8 mouse cellular contexts compared by ENCODE assay signal in genomic region chr5:122391786-122392180, GRCm38 (mm10). TPM values are rescaled to one million over a fixed set of nuclear protein-coding genes. Genes with fewer than 3 reads are reported as not detected.
DNase-seq lines count a peak whose midpoint lies in the region; ATAC-seq and TF ChIP-seq lines count a peak whose summit lies in the region.

Arpc3 (plus strand) TSS chr5:122391878.

- H3K27me3 ChIP-seq in MEL (ENCODE audit: control insufficient read depth in 1 of 2, insufficient read depth in 2 of 2, low read length in 2 of 2): no peaks in the 10 kb centered on the region
- H3K27me3 ChIP-seq in cerebellum, adult 2 months (ENCODE audit: control insufficient read depth, insufficient read depth, low read length): no peaks in the 10 kb centered on the region
- no peaks in the 10 kb centered on the region for H3K27me3 ChIP-seq in forebrain, postnatal 0 days (ENCODE audit: insufficient read depth, low read length)
- no peaks in the 10 kb centered on the region for H3K27me3 ChIP-seq in lung, embryonic 15.5 days

- peaks cover 31% of the 10 kb centered on the region for H3K79me2 ChIP-seq in MEL (ENCODE audit: control insufficient read depth, insufficient read depth, low read length, poor library complexity)

- H3K9ac ChIP-seq in MEL (ENCODE audit: control insufficient read depth, low read depth, low read length, poor library complexity, severe bottlenecking): peak within 1 kb of the TSS; percentile 89
- peak within 1 kb of the TSS; percentile 84 for H3K9ac ChIP-seq in forebrain, postnatal 0 days
- H3K9ac ChIP-seq in lung, embryonic 15.5 days: peak within 1 kb of the TSS; percentile 74

- H3K36me3 ChIP-seq in MEL (ENCODE audit: control insufficient read depth in 1 of 2, insufficient read depth in 2 of 2, low read length in 2 of 2): peaks cover 3 to 7% of the 10 kb centered on the region in 2 experiments
- H3K36me3 ChIP-seq in forebrain, postnatal 0 days (ENCODE audit: insufficient read depth): peaks cover 4% of the 10 kb centered on the region; the same call in 1 of the 2 replicates
- H3K36me3 ChIP-seq in lung, embryonic 15.5 days: peaks cover 3% of the 10 kb centered on the region; the same call in 1 of the 2 replicates

- peak; percentile 43 for TF ChIP-seq RAD21 in MEL (IDR thresholded peaks at IDR 0.05; ENCODE audit: low read depth, low read length)

- no peaks in the 10 kb centered on the region for H3K9me3 ChIP-seq in MEL (replicated peaks; ENCODE audit: insufficient read depth, low read length)
- H3K9me3 ChIP-seq in forebrain, postnatal 0 days (ENCODE audit: low read length): no peaks in the 10 kb centered on the region
- H3K9me3 ChIP-seq in lung, embryonic 15.5 days: no peaks in the 10 kb centered on the region

- peak; percentile 76 to 94 (median 90) for TF ChIP-seq CTCF in MEL (IDR thresholded peaks at IDR 0.05 in 2 of 3, conservative IDR thresholded peaks at IDR 0.05 in 1 of 3; ENCODE audit: control insufficient read depth in 1 of 3, insufficient read depth in 1 of 3, low read depth in 2 of 3, low read length in 3 of 3, poor library complexity in 1 of 3, severe bottlenecking in 1 of 3)
- TF ChIP-seq CTCF in cerebellum, adult 2 months (IDR thresholded peaks at IDR 0.05; ENCODE audit: borderline replicate concordance, insufficient read depth, low read depth, low read length): peak; percentile 90
- peak; percentile 91 for TF ChIP-seq CTCF in forebrain, postnatal 0 days (IDR thresholded peaks at IDR 0.05; ENCODE audit: low read depth)

- TF ChIP-seq POLR2A in MEL (IDR thresholded peaks at IDR 0.05; ENCODE audit: control insufficient read depth in 1 of 2, insufficient read depth in 1 of 2, low read depth in 1 of 2, low read length in 2 of 2, poor library complexity in 1 of 2): peak; percentile 27 to 80; a peak in 3 of 4 replicates
- TF ChIP-seq POLR2A in cerebellum, adult 2 months (IDR thresholded peaks at IDR 0.05; ENCODE audit: borderline replicate concordance, insufficient read depth, low read length): peak; percentile 74; the same call in 1 of the 2 replicates

- peak within 1 kb of the TSS; percentile 80 for H3K4me2 ChIP-seq in forebrain, postnatal 0 days (ENCODE audit: low read depth)
- H3K4me2 ChIP-seq in lung, embryonic 15.5 days: peak within 1 kb of the TSS; percentile 75

- under 1% methylated on average over 39 of the region's 39 CpGs for WGBS in cerebellum, adult 2 months
- under 1% methylated on average over 39 of the region's 39 CpGs for WGBS in forebrain, postnatal 0 days
- WGBS in lung, embryonic 15.5 days: under 1% methylated on average over 39 of the region's 39 CpGs

- H3K27ac ChIP-seq in MEL (ENCODE audit: control insufficient read depth, low read depth, low read length): peak within 1 kb of the TSS; percentile 74
- H3K27ac ChIP-seq in cerebellum, adult 2 months (ENCODE audit: insufficient read depth, low read length): no peak within 1 kb of the TSS
- H3K27ac ChIP-seq in forebrain, postnatal 0 days (ENCODE audit: low read depth, low read length): peak within 1 kb of the TSS; percentile 78
- H3K27ac ChIP-seq in lung, embryonic 15.5 days: peak within 1 kb of the TSS; percentile 41; the same call in 1 of the 2 replicates

- peak within 1 kb of the TSS; percentile 80 to 94 for H3K4me3 ChIP-seq in MEL (ENCODE audit: control insufficient read depth in 1 of 2, insufficient read depth in 1 of 2, low read depth in 2 of 2, low read length in 2 of 2)
- peak within 1 kb of the TSS; percentile 94 for H3K4me3 ChIP-seq in cerebellum, adult 2 months (replicated peaks; ENCODE audit: insufficient read depth, low read depth, low read length)
- H3K4me3 ChIP-seq in forebrain, postnatal 0 days (ENCODE audit: low read depth, low read length): peak within 1 kb of the TSS; percentile 85
- H3K4me3 ChIP-seq in lung, embryonic 15.5 days: peak within 1 kb of the TSS; percentile 83

- DNase-seq in MEL (ENCODE audit: low read depth, low spot score): peak; percentile 95
- DNase-seq in cerebellum, adult 2 months: peak; percentile 91 to 94
- peak; percentile 97 for DNase-seq in forebrain, postnatal 0 days
- peak; percentile 95 for DNase-seq in heart, postnatal 4 days
- DNase-seq in layer of hippocampus, adult 8-10 months (ENCODE audit: low spot score in 2 of 2): peak; percentile 81 to 91
- DNase-seq in ovary, adult 18-20 months (ENCODE audit: low spot score): peak; percentile 75
- DNase-seq in thymus, postnatal 0 days (ENCODE audit: low spot score): peak; percentile 95

- peak; percentile 96 for ATAC-seq in forebrain, postnatal 0 days
- ATAC-seq in lung, embryonic 15.5 days (ENCODE audit: borderline replicate concordance, extremely low read depth, low FRiP score, low TSS enrichment): peak; percentile 79

- no peak for TF ChIP-seq EP300 in MEL (IDR thresholded peaks at IDR 0.05; ENCODE audit: low read depth in 1 of 2, low read length in 2 of 2)

- peaks cover 0 to 11% of the 10 kb centered on the region in 2 experiments; a peak in 2 of 4 replicates for H3K4me1 ChIP-seq in MEL (ENCODE audit: control insufficient read depth in 1 of 2, insufficient read depth in 2 of 2, low read length in 2 of 2)
- H3K4me1 ChIP-seq in cerebellum, adult 2 months (ENCODE audit: control insufficient read depth, insufficient read depth, low read length): peaks cover 10% of the 10 kb centered on the region; the same call in 1 of the 2 replicates
- H3K4me1 ChIP-seq in forebrain, postnatal 0 days (ENCODE audit: insufficient read depth): no peaks in the 10 kb centered on the region
- peaks cover 13% of the 10 kb centered on the region for H3K4me1 ChIP-seq in lung, embryonic 15.5 days

TF ChIP-seq in MEL, 35 proteins besides CTCF, POLR2A, EP300 and RAD21 (continues in another document):
- TF ChIP-seq MYC (IDR thresholded peaks at IDR 0.05; ENCODE audit: low read depth, low read length): peak; percentile 95
- TF ChIP-seq UBTF (IDR thresholded peaks at IDR 0.05; ENCODE audit: borderline replicate concordance, insufficient read depth, low read depth, low read length): no peak
- TF ChIP-seq RCOR1 (IDR thresholded peaks at IDR 0.05; ENCODE audit: low read depth, low read length): 0 out of 2 replicates have a peak, but pooled peaks have one; percentile 37
- TF ChIP-seq CHD1 (IDR thresholded peaks at IDR 0.05; ENCODE audit: low read depth, low read length): no peak
- TF ChIP-seq POLR2AphosphoS2 (IDR thresholded peaks at IDR 0.05; ENCODE audit: low read length): peak; percentile 30; the same call in 1 of the 2 replicates
- no peak for TF ChIP-seq CHD2 (IDR thresholded peaks at IDR 0.05; ENCODE audit: low read length)
- TF ChIP-seq ZNF384 (IDR thresholded peaks at IDR 0.05; ENCODE audit: low read depth, low read length): no peak
- TF ChIP-seq JUND (IDR thresholded peaks at IDR 0.05; ENCODE audit: low read depth, low read length): no peak
- peak; percentile 93 for TF ChIP-seq ELF1 (IDR thresholded peaks at IDR 0.05; ENCODE audit: low read depth, low read length)
- no peak for TF ChIP-seq MYB (IDR thresholded peaks at IDR 0.05; ENCODE audit: low read depth, low read length)
- peak; percentile 69 for TF ChIP-seq MXI1 (IDR thresholded peaks at IDR 0.05; ENCODE audit: low read depth, low read length)
- no peak for TF ChIP-seq TAL1 (IDR thresholded peaks at IDR 0.05; ENCODE audit: low read length)
- peak; percentile 64; the same call in 1 of the 2 replicates for TF ChIP-seq TCF12 (IDR thresholded peaks at IDR 0.05; ENCODE audit: low read depth, low read length)
- no peak; the same call in 1 of the 2 replicates for TF ChIP-seq MAZ (IDR thresholded peaks at IDR 0.05; ENCODE audit: low read depth, low read length)
- TF ChIP-seq USF1 (IDR thresholded peaks at IDR 0.05; ENCODE audit: low read depth, low read length): 0 out of 2 replicates have a peak, but pooled peaks have one; percentile 15
- TF ChIP-seq MEF2A (IDR thresholded peaks at IDR 0.05; ENCODE audit: extremely low read depth, insufficient replicate concordance, low read depth, low read length, poor library complexity, severe bottlenecking): no peak
- peak; percentile 77 for TF ChIP-seq TBP (IDR thresholded peaks at IDR 0.05; ENCODE audit: low read depth, low read length)
- TF ChIP-seq KAT2A (conservative IDR thresholded peaks at IDR 0.05; ENCODE audit: low read depth, low read length): no peak; the same call in 1 of the 2 replicates
- TF ChIP-seq USF2 (IDR thresholded peaks at IDR 0.05; ENCODE audit: borderline replicate concordance in 1 of 2, insufficient read depth in 1 of 2, low read depth in 1 of 2, low read length in 2 of 2): no peak
- no peak for TF ChIP-seq MAFK (IDR thresholded peaks at IDR 0.05; ENCODE audit: borderline replicate concordance, low read depth, low read length)
- TF ChIP-seq BHLHE40 (IDR thresholded peaks at IDR 0.05; ENCODE audit: borderline replicate concordance, low read depth, low read length): peak; percentile 71
- TF ChIP-seq NRF1 (IDR thresholded peaks at IDR 0.05; ENCODE audit: insufficient read depth, low read depth, low read length, poor library complexity, severe bottlenecking): 0 out of 2 replicates have a peak, but pooled peaks have one; percentile 28
- TF ChIP-seq E2F4 (IDR thresholded peaks at IDR 0.05; ENCODE audit: borderline replicate concordance, low read depth, low read length): no peak
- TF ChIP-seq ZC3H11A (IDR thresholded peaks at IDR 0.05; ENCODE audit: low read depth, low read length): peak; percentile 45; the same call in 1 of the 2 replicates
- no peak for TF ChIP-seq GATA1 (IDR thresholded peaks at IDR 0.05; ENCODE audit: low read depth, low read length)
- TF ChIP-seq ZKSCAN1 (IDR thresholded peaks at IDR 0.05; ENCODE audit: low read depth, low read length): no peak
- peak; percentile 98 for TF ChIP-seq MAX (IDR thresholded peaks at IDR 0.05; ENCODE audit: low read length)
- no peak for TF ChIP-seq POLR2AphosphoS5 (IDR thresholded peaks at IDR 0.05; ENCODE audit: borderline replicate concordance, low read depth, low read length)
- TF ChIP-seq ETS1 (IDR thresholded peaks at IDR 0.05; ENCODE audit: low read depth, low read length): peak; percentile 64; the same call in 1 of the 2 replicates

RNA-seq across cellular contexts. Expression of gene Arpc3, which starts in this region (rescaled TPM):
- 406 and 433 TPM in 2 replicates for total RNA-seq in MEL (2012; rRNA removed)
- polyA plus RNA-seq in MEL (2012; ENCODE audit: insufficient read depth in 1 of 2, insufficient read length in 2 of 2, low read depth in 1 of 2, low replicate concordance in 2 of 2, missing spikeins in 1 of 2): 1,000 to 10,000 TPM in 1 of 2 experiments, 100 to 1,000 TPM in 1; 365 to 1,109 TPM
- polyA plus RNA-seq in cerebellum, adult 2 months (2012; rRNA removed): 189 and 203 TPM in 2 replicates
- total RNA-seq in forebrain, postnatal 0 days (2014; rRNA removed): 234 and 357 TPM in 2 replicates
- polyA plus RNA-seq in forebrain, postnatal 0 days (2015; fragmentation: Nextera tagmentation; extraction: Ambion mirVana): 171 and 225 TPM in 2 replicates
- 100 to 1,000 TPM; 138 to 141 TPM for total RNA-seq in heart, postnatal 4 days (2021)
- 100 to 1,000 TPM; 232 to 259 (median 252) TPM for total RNA-seq in layer of hippocampus, adult 8-10 months (2022)
- 152 and 160 TPM in 2 replicates for polyA plus RNA-seq in lung, embryonic 15.5 days (2015; fragmentation: Nextera tagmentation; extraction: Ambion mirVana)
- 238 TPM in 2 replicates for polyA plus RNA-seq in thymus, postnatal 0 days (2015; fragmentation: Nextera tagmentation; extraction: Ambion mirVana)
